Mouse (Mus musculus): ENCODE measurements around the gene Igf2bp3.

Gene Igf2bp3

DNA sequence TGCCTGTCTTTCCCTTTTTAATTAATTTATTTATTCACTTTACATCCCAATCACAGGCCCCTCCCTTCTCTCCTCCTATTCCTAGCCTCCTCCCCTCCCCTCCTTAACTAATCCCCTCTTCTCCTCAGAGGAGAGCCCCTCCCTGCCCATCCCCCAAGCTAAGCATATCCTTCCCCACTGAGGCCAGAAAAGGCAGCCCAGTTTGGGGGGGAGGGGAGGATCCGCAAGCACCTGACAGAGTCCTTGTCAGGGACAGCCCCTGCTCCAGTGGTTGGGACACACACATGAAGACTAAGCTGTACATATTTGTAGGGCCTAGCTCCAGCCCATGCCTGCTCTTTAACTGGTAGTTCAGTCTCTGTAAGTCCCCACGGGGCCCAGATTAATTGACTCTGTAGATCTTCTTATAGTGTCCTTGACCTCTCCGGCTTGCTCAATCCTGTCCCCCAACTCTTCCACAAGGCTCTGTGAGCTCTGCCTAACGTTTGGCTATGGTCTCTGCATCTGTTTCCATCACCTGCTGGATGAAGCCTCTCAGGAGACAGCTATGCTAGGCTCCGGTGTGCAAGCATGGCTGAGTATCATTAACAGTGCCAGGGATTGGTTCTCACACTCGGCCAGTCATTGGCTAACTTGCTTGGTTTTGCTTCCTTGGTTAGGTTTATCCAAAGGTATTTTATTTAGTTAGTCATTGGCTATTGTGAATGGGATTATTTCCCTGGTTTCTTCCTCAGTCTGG is 82.2 kb downstream of the Igf2bp3 start:
- DNase-seq = no peak

GRCm38 (mm10) chr6:49131855-49132254 is 82.9 kb downstream of the Igf2bp3 start:
- DNase-seq = no peak

DNA sequence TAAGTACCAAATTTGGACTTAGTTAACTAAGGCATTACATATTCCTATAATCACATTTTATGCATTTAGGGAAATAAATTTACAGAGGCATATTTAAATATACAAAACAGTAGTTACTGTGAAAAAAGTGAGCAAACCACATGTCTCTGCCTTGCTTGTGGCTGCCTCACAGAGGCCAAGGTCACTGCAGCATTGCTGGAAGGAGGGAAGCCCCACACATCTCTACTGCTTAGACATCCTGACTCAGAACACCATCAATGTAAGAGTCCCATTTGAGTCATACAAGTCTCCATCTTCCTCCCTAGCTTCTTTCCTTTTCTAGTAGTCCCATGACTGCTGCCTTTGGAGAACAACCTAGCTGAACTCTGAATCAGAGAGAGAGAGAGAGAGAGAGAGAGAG is 84.4 kb downstream of the Igf2bp3 start:
- DNase-seq = no peak

DNA sequence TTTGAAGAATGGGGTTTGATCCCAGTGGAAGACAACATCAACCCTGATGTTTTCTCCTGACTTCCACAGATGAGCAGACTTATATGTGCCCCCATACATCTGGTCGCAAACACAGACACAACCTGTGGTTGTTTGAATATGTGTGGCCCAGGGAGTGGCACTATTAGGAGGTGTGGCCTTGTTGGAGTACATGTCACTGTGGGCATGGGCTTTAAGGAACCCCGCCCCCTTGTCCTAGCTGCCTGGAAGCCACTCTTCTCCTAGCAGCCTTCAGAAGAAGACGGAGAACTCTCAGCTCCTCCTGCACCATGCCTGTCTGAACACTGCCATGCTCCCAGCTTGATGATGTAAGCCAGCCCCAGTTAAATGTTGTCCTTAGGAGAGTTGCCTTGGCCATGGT is 94.4 kb downstream of the Igf2bp3 start:
- no peak for DNase-seq

GRCm38 (mm10) chr6:49119462-49120135 is 95.2 kb downstream of the Igf2bp3 start:
- DNase-seq = peak; percentile 15 to 32

- no peak for DNase-seq
Observed at GRCm38 (mm10) chr6:49118446-49118845, 96.3 kb downstream of the Igf2bp3 start.

GRCm38 (mm10) chr6:49116241-49116640 is 98.5 kb downstream of the Igf2bp3 start:
- no peak for DNase-seq

DNA sequence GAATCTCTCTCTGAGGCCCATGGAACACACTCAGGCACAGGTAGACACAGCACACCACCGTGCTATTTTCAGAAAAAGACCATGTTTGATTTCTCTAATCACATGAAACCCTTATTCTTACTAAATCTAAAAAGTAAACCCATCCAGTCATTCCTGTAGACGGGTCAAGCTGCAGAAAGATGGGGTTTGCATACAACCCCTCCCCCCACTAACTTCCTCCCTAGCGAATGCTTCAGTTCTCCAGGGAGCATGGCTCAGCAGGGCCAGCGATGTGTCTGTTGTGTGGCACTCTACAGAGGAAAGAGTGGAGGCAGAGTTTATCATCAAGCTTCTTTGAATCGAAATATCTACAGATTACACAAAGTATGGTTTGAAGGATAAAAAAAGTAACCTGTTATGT is 99.2 kb downstream of the Igf2bp3 start:
- DNase-seq = no peak

- no peak for DNase-seq
Observed at GRCm38 (mm10) chr6:49114457-49114856, 100.3 kb downstream of the Igf2bp3 start.

- DNase-seq = no peak
Observed at GRCm38 (mm10) chr6:49113895-49114294, 100.9 kb downstream of the Igf2bp3 start.

DNA sequence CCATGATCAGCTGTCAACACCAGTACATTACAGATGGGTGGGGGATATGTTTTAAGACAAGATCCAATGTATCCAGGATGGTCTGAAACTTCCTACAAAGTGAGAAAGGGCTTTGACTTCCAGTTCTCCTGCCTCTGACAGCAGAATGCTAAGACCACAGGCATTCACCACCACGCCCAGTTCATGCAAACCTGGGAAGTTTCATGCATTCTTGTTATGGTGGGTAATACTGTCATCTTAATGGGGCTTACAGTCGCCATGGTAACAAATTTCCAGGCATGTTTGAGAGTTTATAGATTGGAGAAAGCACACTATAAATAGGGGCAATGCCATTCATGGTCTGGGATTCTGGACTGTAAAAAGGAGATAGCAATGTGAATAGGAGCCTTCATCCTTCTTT is 105.6 kb downstream of the Igf2bp3 start:
- DNase-seq = no peak

GRCm38 (mm10) chr6:49106746-49107500 is 107.8 kb downstream of the Igf2bp3 start:
- DNase-seq = no peak

- DNase-seq = no peak
Observed at GRCm38 (mm10) chr6:49099086-49099485, 115.7 kb downstream of the Igf2bp3 start.

DNA sequence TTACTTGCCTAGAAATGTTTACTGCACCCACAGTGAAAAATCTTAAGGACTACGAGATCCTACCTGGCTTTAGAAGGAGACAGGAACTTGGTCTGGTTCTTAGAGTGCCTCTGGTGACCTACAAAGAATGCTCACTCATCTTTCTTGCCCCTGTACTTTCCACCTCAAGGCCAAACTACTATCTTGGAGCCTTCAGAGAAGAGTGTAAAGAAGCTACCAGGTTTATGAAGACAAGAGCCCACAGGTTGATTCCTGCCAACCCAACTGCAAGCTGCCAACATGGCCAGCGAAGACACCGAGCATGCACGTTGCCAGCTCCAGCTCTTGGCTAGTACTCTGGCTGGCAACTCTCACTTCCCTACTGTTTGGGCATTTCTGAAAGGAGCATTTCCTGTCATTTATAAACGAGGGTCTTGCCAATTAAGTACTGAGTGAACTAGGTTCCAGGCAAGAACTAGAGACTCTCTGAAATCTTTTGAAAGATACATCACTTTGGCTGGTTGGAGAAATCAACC is 117.1 kb downstream of the Igf2bp3 start:
- no peak for DNase-seq

- DNase-seq = no peak
Observed at GRCm38 (mm10) chr6:49096933-49097461, 117.8 kb downstream of the Igf2bp3 start.

- DNase-seq = no peak
Observed at GRCm38 (mm10) chr6:49096421-49096820, 118.3 kb downstream of the Igf2bp3 start.

DNA sequence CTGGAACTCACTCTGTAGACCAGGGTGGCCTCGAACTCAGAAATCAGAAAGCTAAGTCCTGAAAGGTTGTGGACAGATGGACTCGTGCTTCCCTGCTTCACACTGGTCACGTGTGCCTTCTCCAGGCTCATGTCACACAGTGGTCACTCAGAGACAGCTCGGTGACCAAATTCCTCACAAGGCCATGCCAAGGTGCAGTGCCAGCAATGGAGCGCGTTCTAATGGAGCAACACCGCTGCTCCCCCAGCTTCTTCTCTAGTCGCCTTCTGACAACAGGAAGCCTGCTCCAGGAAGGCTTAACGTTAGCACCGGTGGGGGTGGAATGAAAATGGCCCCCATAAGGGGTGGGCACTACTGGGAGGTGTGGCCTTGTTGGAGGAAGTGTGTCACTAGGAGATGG is 119.8 kb downstream of the Igf2bp3 start:
- DNase-seq = no peak

- DNase-seq = no peak
Observed at GRCm38 (mm10) chr6:49083008-49083407, 131.7 kb downstream of the Igf2bp3 start.

DNA sequence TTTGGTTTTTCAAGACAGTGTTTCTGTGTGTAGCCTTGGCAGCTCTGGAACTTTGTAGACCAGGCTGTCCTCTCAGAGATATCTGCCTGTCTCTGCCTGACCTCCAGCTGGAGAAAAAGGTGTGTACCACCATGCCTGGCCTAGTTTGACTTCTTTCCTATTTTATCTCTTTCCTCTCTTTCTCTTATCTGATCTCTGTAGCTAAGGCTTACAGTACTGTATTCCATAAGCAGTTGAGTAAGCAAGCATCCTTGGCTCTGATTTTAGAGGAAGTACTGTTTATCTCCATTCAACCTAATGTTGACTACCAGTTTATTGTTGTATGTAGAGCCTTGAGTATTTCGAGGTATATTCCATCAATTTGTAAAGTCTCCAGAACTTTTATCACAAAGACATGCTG is 135.4 kb downstream of the Igf2bp3 start:
- DNase-seq = no peak

DNA sequence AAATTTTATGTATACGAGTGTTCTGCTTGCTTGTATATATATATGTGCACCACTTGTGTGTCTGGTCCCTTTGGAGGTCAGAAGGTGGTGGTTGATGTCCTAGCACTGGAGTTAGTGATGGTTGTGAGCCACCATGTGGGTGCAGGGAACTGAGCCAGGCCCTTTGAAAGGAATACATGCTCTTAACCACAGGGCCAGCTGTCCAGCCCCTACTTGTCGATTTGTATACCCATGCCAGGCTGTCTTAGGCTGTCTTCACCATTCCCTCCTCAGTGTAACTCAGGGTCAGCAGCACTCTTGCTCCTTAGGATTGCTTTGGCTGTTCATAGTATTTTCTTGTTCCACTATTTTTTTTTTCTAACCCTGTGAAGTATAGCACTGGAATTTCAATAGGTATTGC is 136.9 kb downstream of the Igf2bp3 start:
- DNase-seq = no peak

DNA sequence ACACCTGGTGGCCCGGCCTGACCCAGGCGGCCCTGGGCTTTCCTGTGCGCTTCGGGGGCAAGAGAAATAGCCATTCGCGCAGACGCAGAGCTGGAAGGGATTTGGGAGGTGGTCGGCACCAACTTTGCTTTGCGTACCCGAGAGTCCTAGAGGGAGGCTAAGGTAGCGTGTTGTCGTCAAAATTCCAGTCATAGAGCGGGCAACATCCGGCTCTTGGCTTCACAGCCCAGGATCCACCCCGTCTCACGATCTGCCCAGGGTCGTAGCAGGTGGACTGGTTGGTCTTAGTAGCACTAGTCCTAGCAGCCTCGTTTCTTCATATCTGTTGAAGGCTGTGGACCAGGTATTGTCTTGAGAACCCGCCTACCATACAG is 140.7 kb downstream of the Igf2bp3 start:
- DNase-seq = no peak

- DNase-seq = peak; percentile 93
Observed at GRCm38 (mm10) chr6:49073304-49074116, 141.2 kb downstream of the Igf2bp3 start, which contains the start of gene Malsu1. TSS of gene Malsu1 (plus strand) at chr6:49073795.

Measured in thymus, postnatal 36 days (tissue).